Mouse (Mus musculus) spleen, postnatal 0 days (tissue): ENCODE results near the gene Gm5478. TPM values are rescaled to one million over a fixed set of nuclear protein-coding genes. Genes with fewer than 3 reads are reported as not detected.

Source experiments
- polyA plus RNA-seq: library from polyadenylated mRNA; unstranded; fragments of >200 nt; fragmentation: Nextera tagmentation; extraction: Ambion mirVana; gene quantifications from 2 replicates; pipeline ENCODE4 v1.2.1, GENCODE M21; 2015

Gene Gm5478
- polyA plus RNA-seq, result not detected in 2 replicates

DNA sequence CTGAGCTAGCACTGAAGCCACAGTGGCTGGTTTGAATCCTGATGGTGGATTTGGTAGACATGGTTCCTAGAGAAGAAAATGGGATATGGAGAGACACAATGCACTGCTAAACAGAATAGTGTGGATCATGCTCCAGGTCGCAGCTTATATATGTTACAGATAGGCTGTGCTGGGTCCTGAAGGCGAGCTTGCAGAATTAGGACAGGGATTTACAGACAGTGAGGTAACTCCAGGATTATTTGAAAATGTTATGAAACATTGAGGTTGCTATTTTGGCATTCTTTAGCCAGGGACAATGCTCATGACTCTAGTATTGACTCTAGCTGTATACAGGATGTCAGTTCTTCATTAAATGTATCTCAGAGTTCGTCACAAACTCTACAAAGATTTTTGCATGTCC lies at the start of gene Gm5478:
Gene Gm5478, minus strand, starts transcription at position 101 of the 400 bp plus-strand sequence.

GRCm38 (mm10) chr15:101694207-101694606 lies 47.0 kb upstream of the Gm5478 start, which contains the start of gene Krt6a:
Krt6a (minus strand) TSS chr15:101694307.

DNA sequence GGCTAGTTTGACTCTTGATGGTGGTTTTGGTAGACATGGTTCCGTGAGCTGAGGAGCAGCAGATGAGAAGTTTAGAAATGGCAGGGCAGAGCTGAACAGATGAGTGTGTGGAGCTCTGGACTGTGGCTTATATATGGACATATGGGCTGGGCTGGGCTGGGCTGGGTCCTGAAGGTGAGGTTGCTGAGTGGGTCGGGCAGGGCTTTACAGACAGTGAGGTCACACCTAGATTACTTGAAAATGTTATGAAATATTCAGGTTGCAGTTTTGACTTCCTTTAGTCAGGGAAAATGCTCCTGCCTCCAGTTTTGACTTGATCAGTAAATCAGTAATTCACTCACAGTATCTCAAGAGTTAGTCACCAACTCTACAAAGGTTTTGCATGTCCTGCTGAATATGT lies 33.0 kb upstream of the Gm5478 start, which contains the start of gene Krt6b:
Gene Krt6b, minus strand, starts transcription at position 101 of the 400 bp plus-strand sequence.

GRCm38 (mm10) chr15:101627884-101628283 lies 19.3 kb downstream of the Gm5478 start, which contains the start of gene Gm5414:
Gm5414 (minus strand) TSS chr15:101628188.

Other genes starting within 250 kb of the Gm5478 start
- gene Krt7, start 236.3 kb downstream of the Gm5478 start, polyA plus RNA-seq, result 19.1 and 21.2 TPM in 2 replicates
- 0.05 and 0.34 TPM in 2 replicates for gene Krt87, start 208.6 kb downstream of the Gm5478 start, polyA plus RNA-seq
- not detected in 2 replicates for gene Krt88, start 199.6 kb downstream of the Gm5478 start, polyA plus RNA-seq
- not detected in 2 replicates for gene Krt81, start 183.6 kb downstream of the Gm5478 start, polyA plus RNA-seq
- gene Krt86, start 173.9 kb downstream of the Gm5478 start, polyA plus RNA-seq, result 0.12 and 0.25 TPM in 2 replicates
- 1.3 and 1.7 TPM in 2 replicates for gene Krt83, start 155.9 kb downstream of the Gm5478 start, polyA plus RNA-seq
- not detected in 2 replicates for gene Gm49425, start 130.1 kb downstream of the Gm5478 start, polyA plus RNA-seq
- gene Krt84, start 114.6 kb downstream of the Gm5478 start, polyA plus RNA-seq, result not detected in 2 replicates
- gene Krt82, start 96.7 kb downstream of the Gm5478 start, polyA plus RNA-seq, result not detected in 2 replicates
- gene Krt90, start 84.4 kb downstream of the Gm5478 start, polyA plus RNA-seq, result not detected in 2 replicates
- gene Krt75, start 73.5 kb downstream of the Gm5478 start, polyA plus RNA-seq, result not detected in 2 replicates
- gene Gm5414, start 19.2 kb downstream of the Gm5478 start, polyA plus RNA-seq, result not detected in 2 replicates
- 0.06 TPM in 2 replicates for gene Krt6b, start 32.9 kb upstream of the Gm5478 start, polyA plus RNA-seq
- 0.14 TPM in 1 of 2 replicates, not detected in the other for gene Krt6a, start 46.9 kb upstream of the Gm5478 start, polyA plus RNA-seq
- 0.06 and 0.11 TPM in 2 replicates for gene Krt5, start 65.5 kb upstream of the Gm5478 start, polyA plus RNA-seq
- not detected in 2 replicates for gene Krt71, start 95.7 kb upstream of the Gm5478 start, polyA plus RNA-seq
- not detected in 2 replicates for gene Krt72, start 139.1 kb upstream of the Gm5478 start, polyA plus RNA-seq
- not detected in 2 replicates for gene Krt73, start 155.0 kb upstream of the Gm5478 start, polyA plus RNA-seq
- gene Krt2, start 170.8 kb upstream of the Gm5478 start, polyA plus RNA-seq, result not detected in 2 replicates
- 0.40 and 0.72 TPM in 2 replicates for gene Krt1, start 203.4 kb upstream of the Gm5478 start, polyA plus RNA-seq
- not detected in 2 replicates for gene Krt77, start 222.3 kb upstream of the Gm5478 start, polyA plus RNA-seq
- not detected in 2 replicates for gene Krt76, start 245.5 kb upstream of the Gm5478 start, polyA plus RNA-seq